Mouse (Mus musculus): ENCODE results near the gene Znrf4. TPM values are rescaled to one million over a fixed set of nuclear protein-coding genes. Genes with fewer than 3 reads are reported as not detected.

Gene Znrf4
- polyA plus RNA-seq, 1 experiment from 2014 or later, result not detected

- 2% methylated on average over 24 of the region's 24 CpGs for WGBS
- peak overlapping the region; percentile 62 for H3K4me3 ChIP-seq (ENCODE audit: low read depth, low read length)
- peak overlapping the region; percentile 100 for H3K9ac ChIP-seq (replicated peaks; ENCODE audit: low read depth, low read length)
- H3K9me3 ChIP-seq (ENCODE audit: control insufficient read depth, low read length), result no peaks in the 10 kb centered on the region
- peak overlapping the region; percentile 98 for H3K27ac ChIP-seq (ENCODE audit: low read depth, low read length)
- ATAC-seq (ENCODE audit: low read depth), result peak; percentile 20
- H3K4me1 ChIP-seq (ENCODE audit: control insufficient read depth, insufficient read depth, low read length), result peaks cover 40% of the 10 kb centered on the region
- no peaks in the 10 kb centered on the region for H3K36me3 ChIP-seq (ENCODE audit: control insufficient read depth, insufficient read depth, low read length)
- H3K27me3 ChIP-seq (ENCODE audit: control insufficient read depth, insufficient read depth, low read length), result peaks cover 5% of the 10 kb centered on the region; the same call in 1 of the 2 replicates
- H3K4me2 ChIP-seq (ENCODE audit: low read depth, low read length), result peak overlapping the region; percentile 98
These were observed 37.2 kb downstream of the Znrf4 start for GRCm38 (mm10) chr17:56474831-56475581.

GRCm38 (mm10) chr17:56474311-56474830 lies 37.9 kb downstream of the Znrf4 start:
- Histone ChIP-seq H3K4me3 (ENCODE audit: low read depth, low read length) (peak overlapping the region; percentile 62), H3K27ac (ENCODE audit: low read depth, low read length) (peak overlapping the region; percentile 98)
- no peak for ATAC-seq (ENCODE audit: low read depth)

DNA sequence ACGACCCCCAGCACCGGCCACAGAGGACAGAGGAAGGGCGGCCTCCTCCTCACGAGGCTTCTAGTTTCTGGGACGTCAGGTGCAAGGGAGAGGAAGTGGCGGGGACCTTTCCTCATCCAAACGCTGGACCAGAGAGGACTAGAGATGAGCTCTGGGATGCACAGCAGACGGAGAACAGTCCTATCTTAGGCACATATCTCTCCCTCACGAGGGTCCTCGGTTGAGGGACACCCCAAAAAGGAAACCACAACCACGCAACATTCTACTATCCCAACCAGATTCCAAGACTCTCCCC lies 38.7 kb downstream of the Znrf4 start:
- H3K4me1 ChIP-seq (ENCODE audit: control insufficient read depth, insufficient read depth, low read length), result peaks cover 53% of the 10 kb centered on the region
- H3K27me3 ChIP-seq (ENCODE audit: control insufficient read depth, insufficient read depth, low read length), result peaks cover 5% of the 10 kb centered on the region; the same call in 1 of the 2 replicates
- H3K36me3 ChIP-seq (ENCODE audit: control insufficient read depth, insufficient read depth, low read length), result no peaks in the 10 kb centered on the region
- ATAC-seq (ENCODE audit: low read depth), result no peak
- 2% methylated on average over 11 of the region's 11 CpGs for WGBS
- H3K9me3 ChIP-seq (ENCODE audit: control insufficient read depth, low read length), result no peaks in the 10 kb centered on the region
- peak overlapping the region; percentile 62 for H3K4me3 ChIP-seq (ENCODE audit: low read depth, low read length)
- peak overlapping the region; percentile 98 for H3K4me2 ChIP-seq (ENCODE audit: low read depth, low read length)
- H3K9ac ChIP-seq (replicated peaks; ENCODE audit: low read depth, low read length), result peak overlapping the region; percentile 100
- H3K27ac ChIP-seq (ENCODE audit: low read depth, low read length), result peak overlapping the region; percentile 44; the same call in 1 of the 2 replicates

More at GRCm38 (mm10) chr17:56474311-56474830, 37.9 kb downstream of the Znrf4 start:
- H3K4me1 ChIP-seq (ENCODE audit: control insufficient read depth, insufficient read depth, low read length), result peaks cover 46% of the 10 kb centered on the region
- peaks cover 5% of the 10 kb centered on the region; the same call in 1 of the 2 replicates for H3K27me3 ChIP-seq (ENCODE audit: control insufficient read depth, insufficient read depth, low read length)
- H3K9ac ChIP-seq (replicated peaks; ENCODE audit: low read depth, low read length), result peak overlapping the region; percentile 100
- no peaks in the 10 kb centered on the region for H3K9me3 ChIP-seq (ENCODE audit: control insufficient read depth, low read length)
- no peaks in the 10 kb centered on the region for H3K36me3 ChIP-seq (ENCODE audit: control insufficient read depth, insufficient read depth, low read length)
- WGBS, result 3% methylated on average over 32 of the region's 32 CpGs
- H3K4me2 ChIP-seq (ENCODE audit: low read depth, low read length), result peak overlapping the region; percentile 98

- peak; percentile 1; the same call in 1 of the 2 replicates for ATAC-seq (ENCODE audit: low read depth)
- H3K9ac ChIP-seq (replicated peaks; ENCODE audit: low read depth, low read length), result peak overlapping the region; percentile 100
- H3K36me3 ChIP-seq (ENCODE audit: control insufficient read depth, insufficient read depth, low read length), result no peaks in the 10 kb centered on the region
- 2% methylated on average over 50 of the region's 50 CpGs for whole genome bisulfite sequencing
- H3K4me1 ChIP-seq (ENCODE audit: control insufficient read depth, insufficient read depth, low read length), result peaks cover 59% of the 10 kb centered on the region
- peak overlapping the region; percentile 44; the same call in 1 of the 2 replicates for H3K27ac ChIP-seq (ENCODE audit: low read depth, low read length)
- peak overlapping the region; percentile 62 for H3K4me3 ChIP-seq (ENCODE audit: low read depth, low read length)
- no peaks in the 10 kb centered on the region for H3K9me3 ChIP-seq (ENCODE audit: control insufficient read depth, low read length)
- H3K4me2 ChIP-seq (ENCODE audit: low read depth, low read length), result peak overlapping the region; percentile 98
- peaks cover 5% of the 10 kb centered on the region; the same call in 1 of the 2 replicates for H3K27me3 ChIP-seq (ENCODE audit: control insufficient read depth, insufficient read depth, low read length)
These were observed 39.3 kb downstream of the Znrf4 start for GRCm38 (mm10) chr17:56472733-56473610.

GRCm38 (mm10) chr17:56472121-56472520 lies 40.1 kb downstream of the Znrf4 start:
- no peak overlapping the region; the same call in 1 of the 2 replicates for H3K27ac ChIP-seq (ENCODE audit: low read depth, low read length)
- H3K27me3 ChIP-seq (ENCODE audit: control insufficient read depth, insufficient read depth, low read length), result peaks cover 5% of the 10 kb centered on the region; the same call in 1 of the 2 replicates
- H3K4me3 ChIP-seq (ENCODE audit: low read depth, low read length), result peak overlapping the region; percentile 62
- no peaks in the 10 kb centered on the region for H3K9me3 ChIP-seq (ENCODE audit: control insufficient read depth, low read length)
- WGBS, result 9% methylated on average over 16 of the region's 16 CpGs
- peaks cover 67% of the 10 kb centered on the region for H3K4me1 ChIP-seq (ENCODE audit: control insufficient read depth, insufficient read depth, low read length)
- H3K9ac ChIP-seq (replicated peaks; ENCODE audit: low read depth, low read length), result no peak overlapping the region
- ATAC-seq (ENCODE audit: low read depth), result no peak
- peak overlapping the region; percentile 98 for H3K4me2 ChIP-seq (ENCODE audit: low read depth, low read length)
- no peaks in the 10 kb centered on the region for H3K36me3 ChIP-seq (ENCODE audit: control insufficient read depth, insufficient read depth, low read length)

- no peak overlapping the region for H3K27ac ChIP-seq (ENCODE audit: low read depth, low read length)
These were observed 41.1 kb downstream of the Znrf4 start for GRCm38 (mm10) chr17:56471136-56471535.

DNA sequence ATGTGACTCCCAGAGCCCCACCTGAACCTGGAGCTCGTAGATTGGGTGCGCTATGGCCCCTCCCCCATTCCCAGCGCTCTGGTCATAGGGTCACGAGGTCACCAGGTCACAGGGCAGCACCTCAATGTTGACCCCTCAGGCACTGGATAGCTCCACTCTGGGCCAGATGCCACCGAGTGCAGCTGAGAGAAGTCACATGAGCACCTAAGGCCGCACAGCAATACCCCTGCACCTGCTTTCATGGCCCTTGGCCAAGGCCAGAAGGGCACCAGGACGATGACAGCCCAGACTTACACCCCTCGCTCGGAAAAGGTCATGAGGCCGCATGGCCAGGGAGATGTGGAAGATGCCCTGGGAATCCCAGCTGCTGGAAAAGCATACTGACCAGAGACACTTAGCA lies 41.7 kb downstream of the Znrf4 start:
- no peak for ATAC-seq (ENCODE audit: low read depth)
- H3K9me3 ChIP-seq (ENCODE audit: control insufficient read depth, low read length), result no peaks in the 10 kb centered on the region
- no peaks in the 10 kb centered on the region for H3K36me3 ChIP-seq (ENCODE audit: control insufficient read depth, insufficient read depth, low read length)
- peak overlapping the region; percentile 16; the same call in 1 of the 2 replicates for H3K27ac ChIP-seq (ENCODE audit: low read depth, low read length)
- peaks cover 72% of the 10 kb centered on the region for H3K4me1 ChIP-seq (ENCODE audit: control insufficient read depth, insufficient read depth, low read length)
- H3K4me2 ChIP-seq (ENCODE audit: low read depth, low read length), result peak overlapping the region; percentile 50
- no peak overlapping the region for H3K4me3 ChIP-seq (ENCODE audit: low read depth, low read length)
- H3K27me3 ChIP-seq (ENCODE audit: control insufficient read depth, insufficient read depth, low read length), result 0 out of 2 replicates have a peak, but pooled peaks cover under 1% of the 10 kb centered on the region
- WGBS, result 13% methylated on average over 10 of the region's 10 CpGs
- H3K9ac ChIP-seq (replicated peaks; ENCODE audit: low read depth, low read length), result peak overlapping the region; percentile 42

More at GRCm38 (mm10) chr17:56471136-56471535, 41.1 kb downstream of the Znrf4 start:
- no peak for ATAC-seq (ENCODE audit: low read depth)
- H3K4me2 ChIP-seq (ENCODE audit: low read depth, low read length), result peak overlapping the region; percentile 16; the same call in 1 of the 2 replicates
- H3K9ac ChIP-seq (replicated peaks; ENCODE audit: low read depth, low read length), result no peak overlapping the region
- H3K4me1 ChIP-seq (ENCODE audit: control insufficient read depth, insufficient read depth, low read length), result peaks cover 72% of the 10 kb centered on the region
- WGBS, result 75% methylated on average over 5 of the region's 5 CpGs
- no peak overlapping the region for H3K4me3 ChIP-seq (ENCODE audit: low read depth, low read length)
- H3K9me3 ChIP-seq (ENCODE audit: control insufficient read depth, low read length), result no peaks in the 10 kb centered on the region
- H3K36me3 ChIP-seq (ENCODE audit: control insufficient read depth, insufficient read depth, low read length), result no peaks in the 10 kb centered on the region
- H3K27me3 ChIP-seq (ENCODE audit: control insufficient read depth, insufficient read depth, low read length), result peaks cover 4% of the 10 kb centered on the region; the same call in 1 of the 2 replicates

DNA sequence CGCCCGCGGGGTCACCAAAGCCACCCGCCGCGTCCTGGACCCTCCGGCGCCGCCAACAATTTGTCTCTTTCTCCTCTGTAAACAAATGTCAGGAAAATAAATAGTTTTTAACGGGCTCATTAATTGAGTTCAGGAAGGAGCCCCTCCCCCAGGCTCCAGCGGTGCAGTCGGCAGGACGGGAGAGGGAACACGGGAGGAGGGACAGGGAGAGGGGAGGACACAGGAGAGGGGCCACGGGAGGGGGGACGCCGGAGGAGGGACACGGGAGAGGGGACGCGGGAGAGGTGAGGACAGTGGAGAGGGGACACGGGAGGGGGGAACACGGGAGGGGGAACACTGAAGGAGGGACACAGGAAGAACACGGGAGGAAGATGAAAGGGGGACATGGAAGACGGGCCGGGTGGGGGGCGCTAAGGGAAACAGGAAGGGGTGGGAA lies 42.2 kb downstream of the Znrf4 start:
- peak overlapping the region; percentile 50 for H3K4me2 ChIP-seq (ENCODE audit: low read depth, low read length)
- H3K27me3 ChIP-seq (ENCODE audit: control insufficient read depth, insufficient read depth, low read length), result no peaks in the 10 kb centered on the region
- ATAC-seq (ENCODE audit: low read depth), result no peak
- H3K9me3 ChIP-seq (ENCODE audit: control insufficient read depth, low read length), result no peaks in the 10 kb centered on the region
- WGBS, result 2% methylated on average over 25 of the region's 26 CpGs
- H3K9ac ChIP-seq (replicated peaks; ENCODE audit: low read depth, low read length), result peak overlapping the region; percentile 42
- peaks cover 72% of the 10 kb centered on the region for H3K4me1 ChIP-seq (ENCODE audit: control insufficient read depth, insufficient read depth, low read length)
- no peaks in the 10 kb centered on the region for H3K36me3 ChIP-seq (ENCODE audit: control insufficient read depth, insufficient read depth, low read length)
- H3K4me3 ChIP-seq (ENCODE audit: low read depth, low read length), result peak overlapping the region; percentile 19; the same call in 1 of the 2 replicates
- H3K27ac ChIP-seq (ENCODE audit: low read depth, low read length), result peak overlapping the region; percentile 57
